Mouse (Mus musculus) heart, postnatal 0 days (tissue): ENCODE results near the gene Brat1. TPM values are rescaled to one million over a fixed set of nuclear protein-coding genes. Genes with fewer than 3 reads are reported as not detected.

Source experiments
- ATAC-seq: fragments of 200-750 bp; cut with Nextera tagmentation; 2 replicates; pipeline ENCODE4 v1.8.0; 2017; ENCODE audit warnings: low read depth, moderate number of reproducible peaks, moderate library complexity; ENCODE audit not compliant: insufficient read depth
- DNase-seq: peaks from one replicate; pipeline ENCODE4 v3.0.0-alpha.2; 2016; ENCODE audit warnings: low spot score
- H3K27ac ChIP-seq: fragments of 300-500 bp; sonication (generic); 2 replicates; pipeline ENCODE4 v1.5.1; 2014; ENCODE audit warnings: low read depth, mild to moderate bottlenecking
- H3K27me3 ChIP-seq: fragments of 300-500 bp; sonication (generic); 2 replicates; pipeline ENCODE4 v1.6.1; 2014; ENCODE audit warnings: low read length, mixed read lengths; ENCODE audit not compliant: control insufficient read depth, insufficient read depth
- H3K36me3 ChIP-seq: fragments of 300-500 bp; sonication (generic); replicated peaks from 2 replicates; pipeline ENCODE4 v1.6.1; 2014; ENCODE audit warnings: low read length, mixed read lengths; ENCODE audit not compliant: control insufficient read depth, insufficient read depth
- H3K4me1 ChIP-seq: fragments of 300-500 bp; sonication (generic); 2 replicates; pipeline ENCODE4 v1.6.1; 2014; ENCODE audit warnings: antibody characterized with exemption; ENCODE audit not compliant: control insufficient read depth, insufficient read depth
- H3K4me2 ChIP-seq: fragments of 300-500 bp; sonication (generic); 2 replicates; pipeline ENCODE4 v1.6.1; 2014; ENCODE audit warnings: low read depth, mild to moderate bottlenecking, low read length, moderate library complexity
- H3K4me3 ChIP-seq: fragments of 300-500 bp; sonication (generic); 2 replicates; pipeline ENCODE4 v1.5.1; 2014; ENCODE audit warnings: low read depth, low read length
- H3K9ac ChIP-seq: fragments of 300-500 bp; sonication (generic); replicated peaks from 2 replicates; pipeline ENCODE4 v1.6.1; 2014; ENCODE audit warnings: low read depth, low read length, mixed read lengths
- H3K9me3 ChIP-seq: fragments of 300-500 bp; sonication (generic); replicated peaks from 2 replicates; pipeline ENCODE4 v1.6.1; 2016; ENCODE audit warnings: low read length; ENCODE audit not compliant: control insufficient read depth
- CTCF ChIP-seq: IDR thresholded peaks from 2 replicates; pipeline ENCODE4 v1.5.1; 2016; ENCODE audit warnings: antibody characterized with exemption, control low read depth, low read depth
- EP300 ChIP-seq: IDR thresholded peaks from 2 replicates; pipeline ENCODE4 v1.6.1; 2016; ENCODE audit warnings: antibody characterized with exemption, low read depth
- WGBS: fragments of 180-500 bp; shearing (Covaris S2); extraction: QIAGEN DNeasy Blood & Tissue Kit; methylation state at CpG from one replicate; pipeline ENCODE4 v1.1.7; 2014; 5-methylcytosine and 5-hydroxymethylcytosine counted together
- polyA plus RNA-seq: library from polyadenylated mRNA; unstranded; fragments of >200 nt; fragmentation: Nextera tagmentation; extraction: Ambion mirVana; gene quantifications from 2 replicates; pipeline ENCODE4 v1.2.1, GENCODE M21; 2015
- total RNA-seq: library from RNA; depleted of rRNA; stranded (reverse); fragments of >200 nt; gene quantifications from 2 replicates; pipeline ENCODE4 v1.2.3, GENCODE M21; 2014; ENCODE audit warnings: low replicate concordance

Gene Brat1
- total and polyA plus RNA-seq, 2 experiments from 2014 or later: 9.5 to 25.0 TPM

- H3K9ac ChIP-seq: no peak overlapping the region
- TF ChIP-seq CTCF (no peak), EP300 (no peak)
- no peak overlapping the region for H3K4me3 ChIP-seq
- no peak overlapping the region for H3K4me2 ChIP-seq
- no peak for ATAC-seq
- DNase-seq: no peak
- WGBS: 75% methylated on average over 17 of the region's 17 CpGs
- H3K27me3 ChIP-seq: no peaks in the 10 kb centered on the region
- no peak overlapping the region for H3K27ac ChIP-seq
- H3K9me3 ChIP-seq: no peaks in the 10 kb centered on the region
- H3K4me1 ChIP-seq: no peaks in the 10 kb centered on the region
- H3K36me3 ChIP-seq: no peaks in the 10 kb centered on the region
Observed at GRCm38 (mm10) chr5:140726946-140727740, 22.3 kb downstream of the Brat1 start.

GRCm38 (mm10) chr5:140731040-140731797 is 26.4 kb downstream of the Brat1 start:
- Histone ChIP-seq H3K27me3 (peaks cover 17% of the 10 kb centered on the region), H3K27ac (no peak overlapping the region), H3K4me1 (peaks cover 6% of the 10 kb centered on the region), H3K36me3 (no peaks in the 10 kb centered on the region), H3K9ac (no peak overlapping the region), H3K4me3 (no peak overlapping the region), H3K9me3 (no peaks in the 10 kb centered on the region), H3K4me2 (no peak overlapping the region)
- TF ChIP-seq CTCF: no peak
- no peak for TF ChIP-seq EP300
- DNase-seq (no peak), ATAC-seq (no peak)
- WGBS: 79% methylated on average over 11 of the region's 11 CpGs

GRCm38 (mm10) chr5:140732195-140732594 is 27.4 kb downstream of the Brat1 start:
- no peak for DNase-seq
- no peaks in the 10 kb centered on the region for H3K9me3 ChIP-seq
- peaks cover 6% of the 10 kb centered on the region for H3K4me1 ChIP-seq
- H3K36me3 ChIP-seq: no peaks in the 10 kb centered on the region
- peaks cover 26% of the 10 kb centered on the region for H3K27me3 ChIP-seq
- no peak for ATAC-seq
- no peak overlapping the region for H3K4me2 ChIP-seq
- no peak overlapping the region for H3K9ac ChIP-seq
- H3K27ac ChIP-seq: no peak overlapping the region
- TF ChIP-seq CTCF (no peak), EP300 (no peak)
- no peak overlapping the region for H3K4me3 ChIP-seq
- 60% methylated on average over 4 of the region's 4 CpGs for WGBS

- H3K27ac ChIP-seq: no peak overlapping the region
- TF ChIP-seq EP300: no peak
- TF ChIP-seq CTCF: no peak
- no peak for ATAC-seq
- no peak overlapping the region for H3K4me3 ChIP-seq
- peaks cover 6% of the 10 kb centered on the region for H3K4me1 ChIP-seq
- no peak overlapping the region for H3K4me2 ChIP-seq
- H3K9ac ChIP-seq: no peak overlapping the region
- no peak for DNase-seq
- peaks cover 26% of the 10 kb centered on the region for H3K27me3 ChIP-seq
- H3K36me3 ChIP-seq: no peaks in the 10 kb centered on the region
- WGBS: 49% methylated on average over 3 of the region's 3 CpGs
- H3K9me3 ChIP-seq: no peaks in the 10 kb centered on the region
Observed at GRCm38 (mm10) chr5:140733336-140733735, 28.5 kb downstream of the Brat1 start.

- Histone ChIP-seq H3K4me1 (peaks cover 6% of the 10 kb centered on the region), H3K36me3 (no peaks in the 10 kb centered on the region), H3K4me3 (peak overlapping the region; percentile 33), H3K9me3 (no peaks in the 10 kb centered on the region), H3K27me3 (peaks cover 26% of the 10 kb centered on the region), H3K9ac (no peak overlapping the region; the same call in 1 of the 2 replicates), H3K27ac (no peak overlapping the region), H3K4me2 (peak overlapping the region; percentile 56)
- WGBS: 0% methylated on average over 22 of the region's 22 CpGs
- ATAC-seq: no peak; the same call in 1 of the 2 replicates
- TF ChIP-seq EP300 (no peak), CTCF (no peak)
- DNase-seq: peak; percentile 33
Observed at GRCm38 (mm10) chr5:140735297-140735696, 30.5 kb downstream of the Brat1 start.
